Mouse (Mus musculus): ENCODE data around the gene Cldn15.

Gene Cldn15

DNA sequence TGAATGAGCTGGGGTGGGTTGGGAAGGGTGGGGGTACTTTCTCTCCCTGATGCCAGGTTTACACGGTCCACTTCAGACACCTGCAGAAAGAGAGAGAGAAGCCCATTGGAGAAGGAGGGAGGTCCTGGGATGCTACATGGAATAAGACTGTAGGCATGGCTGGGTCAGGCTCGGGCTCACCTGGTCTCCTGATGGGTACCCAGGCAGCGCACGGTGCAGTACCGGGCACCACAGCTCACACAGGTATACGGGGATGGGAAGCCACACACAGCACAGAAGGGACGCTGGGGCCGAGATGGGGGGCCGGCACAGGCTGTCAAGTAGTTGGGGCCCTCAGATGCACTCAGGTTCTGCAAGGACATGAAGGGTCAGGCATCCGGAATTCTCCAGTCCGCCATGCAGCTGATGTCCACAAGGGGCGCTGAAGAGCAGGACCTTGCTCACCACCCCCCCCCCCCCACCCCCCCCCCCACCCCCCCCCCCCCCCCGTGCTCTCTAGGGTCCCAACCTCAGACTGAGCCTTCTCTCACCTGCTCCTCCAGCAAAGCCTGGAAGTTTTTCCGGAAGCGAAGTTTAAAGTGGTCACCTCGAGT is 16.0 kb downstream of the Cldn15 start:
- DNase-seq (ENCODE audit: low spot score in 2 of 2): peak in 1 of 2 experiments; percentile 54

DNA sequence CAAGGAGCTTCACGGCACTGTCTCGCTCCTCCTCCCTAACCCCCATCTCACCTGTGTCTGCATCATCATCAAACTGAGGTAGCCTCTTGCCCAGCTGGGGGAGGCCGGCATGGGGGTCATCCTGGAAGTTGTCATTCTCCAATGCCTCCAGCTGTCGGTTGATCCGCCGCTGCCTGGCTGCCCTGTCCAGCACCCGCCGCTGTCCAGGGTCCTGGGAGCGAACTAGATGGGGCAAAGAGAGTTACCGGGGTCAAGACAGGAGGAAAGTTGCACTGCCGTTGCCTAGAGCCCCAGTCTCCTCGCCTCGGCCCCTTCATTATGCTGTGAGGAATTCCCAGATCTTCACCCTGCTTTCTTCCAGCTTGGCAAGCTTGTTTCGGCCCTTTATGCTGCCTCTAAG is 18.4 kb downstream of the Cldn15 start:
- no peak for DNase-seq (ENCODE audit: low spot score in 2 of 2)

DNA sequence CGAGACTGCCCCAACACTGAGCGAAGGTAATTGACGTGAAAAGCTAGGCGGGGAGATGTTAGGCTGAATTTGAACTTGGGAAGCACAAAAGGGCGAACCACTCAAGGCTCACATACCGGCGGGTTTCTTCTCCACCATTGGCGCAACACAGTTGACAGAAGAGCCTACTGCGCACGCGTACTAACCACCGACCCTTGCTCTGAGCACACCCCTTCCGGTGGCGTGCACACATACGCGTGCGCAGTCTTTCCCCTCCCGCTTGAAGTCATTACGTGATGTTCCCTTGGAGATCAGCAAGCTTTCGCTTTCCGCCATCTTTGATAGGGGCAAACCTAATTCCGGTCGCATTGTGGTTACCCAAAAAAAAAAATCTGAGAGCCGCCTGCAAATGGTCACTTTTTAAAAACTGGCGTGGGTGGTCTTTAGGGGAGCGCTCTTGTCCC is 20.3 kb downstream of the Cldn15 start, which contains the start of gene Plod3:
Gene Plod3, plus strand, starts transcription at position 325 of the 443 bp plus-strand sequence.
- peak; percentile 95 to 96 for DNase-seq (ENCODE audit: low spot score in 2 of 2)

DNA sequence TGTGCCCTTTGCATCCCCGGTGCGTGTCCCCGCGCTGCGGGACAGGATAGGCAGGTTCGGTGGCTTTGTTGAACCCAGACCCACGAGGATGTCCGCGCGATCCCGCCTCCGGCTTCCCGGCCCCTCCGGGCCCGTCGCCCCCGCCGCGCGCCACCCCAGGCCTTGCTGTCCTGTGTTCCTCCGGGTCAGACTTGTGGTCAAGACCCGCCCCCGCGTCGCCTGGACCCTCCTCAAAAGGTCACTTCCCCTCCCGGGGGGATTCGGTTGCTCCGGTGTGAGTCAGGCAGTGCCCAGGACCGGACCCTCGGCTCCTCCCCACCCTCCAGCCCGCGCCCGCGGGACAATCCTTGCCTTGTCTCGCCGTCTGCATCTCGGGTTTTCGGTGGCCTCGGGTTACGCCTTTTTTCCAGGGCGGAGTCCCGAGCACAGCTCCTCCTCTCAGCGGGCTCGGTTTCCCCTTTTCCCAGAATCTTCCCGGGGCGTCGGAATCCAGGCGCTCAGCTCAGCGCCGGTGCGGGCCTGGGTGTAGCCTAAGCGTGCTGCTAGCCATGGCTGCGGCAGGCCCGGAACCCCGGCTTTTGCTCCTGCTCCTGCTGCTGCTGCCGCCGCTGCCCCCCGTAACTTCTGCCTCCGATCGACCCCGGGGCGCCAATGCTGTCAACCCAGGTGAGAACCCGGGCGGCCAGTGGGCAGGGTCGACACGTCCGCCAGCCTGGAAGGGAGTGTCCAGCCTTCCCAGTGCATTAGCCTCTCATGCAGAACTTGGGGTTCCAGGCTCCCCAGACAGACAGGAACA is 20.9 kb downstream of the Cldn15 start:
- DNase-seq (ENCODE audit: low spot score in 2 of 2): peak; percentile 44 to 68

DNA sequence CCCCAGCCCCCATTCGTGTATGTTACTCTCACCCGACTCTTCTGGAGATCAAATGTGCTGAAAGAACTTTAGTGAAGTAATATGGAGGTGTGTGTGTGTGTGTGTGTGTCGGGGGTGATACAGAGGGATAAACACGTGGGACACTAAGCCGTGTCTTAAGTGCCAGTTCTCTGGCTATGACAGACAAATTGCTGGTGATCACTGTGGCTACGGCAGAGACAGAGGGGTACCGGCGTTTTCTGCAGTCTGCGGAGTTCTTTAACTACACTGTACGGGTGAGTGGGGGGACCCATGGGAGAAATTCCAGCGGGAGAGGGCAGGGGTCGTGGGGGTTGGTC is 21.5 kb downstream of the Cldn15 start, which contains the start of gene Znhit1:
Gene Znhit1, minus strand, starts transcription at position 88 of the 338 bp plus-strand sequence.
- no peak for DNase-seq (ENCODE audit: low spot score in 2 of 2)

DNA sequence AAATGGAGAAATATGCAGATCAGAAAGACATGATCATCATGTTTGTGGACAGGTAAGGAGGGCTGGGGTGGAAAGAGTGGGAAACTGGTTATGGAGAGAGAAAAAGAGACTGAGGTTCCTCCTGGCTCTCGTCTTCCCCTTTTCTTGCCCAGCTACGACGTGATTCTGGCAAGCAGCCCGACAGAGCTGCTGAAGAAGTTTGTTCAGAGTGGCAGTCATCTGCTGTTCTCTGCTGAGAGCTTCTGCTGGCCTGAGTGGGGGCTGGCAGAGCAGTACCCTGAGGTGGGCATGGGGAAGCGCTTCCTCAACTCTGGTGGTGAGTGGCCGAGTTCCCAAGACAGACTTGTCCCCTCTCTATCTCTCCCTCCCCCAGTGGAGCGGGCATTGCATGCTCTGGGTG is 22.0 kb downstream of the Cldn15 start:
- no peak for DNase-seq (ENCODE audit: low spot score in 2 of 2)

DNA sequence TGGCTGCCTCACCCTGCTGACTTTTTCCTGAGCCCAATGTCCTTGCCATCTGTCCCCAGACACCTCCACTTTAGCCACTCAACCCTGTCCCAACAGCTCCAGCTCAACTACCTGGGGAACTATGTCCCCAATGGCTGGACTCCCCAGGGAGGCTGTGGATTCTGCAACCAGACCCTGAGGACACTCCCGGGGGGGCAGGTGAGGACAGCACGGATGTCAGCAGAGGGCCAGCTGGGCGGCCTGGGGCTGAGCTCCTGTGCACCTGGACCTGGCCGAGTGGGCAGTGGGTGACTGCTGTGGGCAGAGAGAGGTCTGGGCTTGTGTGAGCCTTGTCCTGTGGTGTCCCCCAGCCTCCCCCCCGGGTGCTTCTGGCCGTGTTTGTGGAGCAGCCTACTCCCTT is 23.4 kb downstream of the Cldn15 start:
- no peak for DNase-seq (ENCODE audit: low spot score in 2 of 2)

DNA sequence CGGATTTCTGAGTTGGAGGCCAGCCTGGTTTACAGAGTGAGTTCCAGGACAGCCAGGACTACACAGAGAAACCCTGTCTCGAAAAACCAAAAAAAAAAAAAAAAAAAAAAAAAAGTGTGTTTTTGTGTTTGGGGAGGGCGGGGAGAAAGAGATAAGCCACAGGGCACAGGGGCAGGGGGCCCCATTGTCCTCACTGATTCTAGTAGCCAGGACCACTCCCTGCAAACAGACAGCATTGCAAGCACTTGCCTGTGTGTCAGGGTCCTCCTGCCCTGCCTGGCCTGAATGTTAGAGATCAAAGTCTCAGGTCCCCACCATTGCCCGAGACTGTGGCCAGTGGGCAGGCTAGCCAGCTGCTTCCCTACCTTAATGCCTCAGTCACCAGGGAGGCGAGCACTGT is 33.0 kb downstream of the Cldn15 start:
- DNase-seq (ENCODE audit: low spot score in 2 of 2): no peak

DNA sequence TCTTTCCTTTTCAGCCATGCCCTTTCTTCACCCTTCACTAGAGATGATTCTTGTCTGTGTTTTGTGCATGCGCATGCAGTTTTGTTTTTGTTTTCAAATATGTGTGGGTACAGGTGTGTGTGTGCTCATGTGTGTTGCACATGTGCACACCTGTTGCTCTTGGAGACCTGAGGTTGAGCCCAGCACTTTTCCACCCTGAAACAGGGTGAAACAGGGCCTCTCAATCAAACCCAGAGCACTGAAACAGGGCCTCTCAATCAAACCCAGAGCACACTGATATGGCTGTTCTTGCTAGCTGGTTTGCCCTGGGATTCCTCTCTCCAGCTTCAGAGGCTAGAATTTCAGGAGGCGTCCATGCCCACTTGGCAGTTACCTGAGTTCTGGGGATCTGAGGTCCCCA is 34.2 kb downstream of the Cldn15 start:
- DNase-seq (ENCODE audit: low spot score in 2 of 2): no peak

DNA sequence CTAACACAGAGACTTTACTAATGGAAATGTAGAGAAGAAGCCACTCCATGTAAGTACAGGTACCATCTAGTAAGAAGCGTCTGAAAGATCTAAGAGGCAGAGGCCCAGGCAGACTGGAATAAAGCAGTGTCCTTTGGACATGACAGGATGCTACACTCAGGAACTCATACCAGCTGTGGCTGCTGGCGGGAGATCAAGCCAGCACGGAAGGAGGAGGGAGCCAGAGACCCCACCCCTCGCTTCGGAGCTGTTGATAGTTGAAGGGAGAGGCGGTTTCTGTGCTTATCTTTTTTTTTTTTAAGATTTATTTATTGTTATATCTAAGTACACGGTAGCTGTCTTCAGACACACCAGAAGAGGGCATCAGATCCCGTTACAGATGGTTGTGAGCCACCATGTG is 40.9 kb downstream of the Cldn15 start:
- no peak for DNase-seq (ENCODE audit: low spot score in 2 of 2)

DNA sequence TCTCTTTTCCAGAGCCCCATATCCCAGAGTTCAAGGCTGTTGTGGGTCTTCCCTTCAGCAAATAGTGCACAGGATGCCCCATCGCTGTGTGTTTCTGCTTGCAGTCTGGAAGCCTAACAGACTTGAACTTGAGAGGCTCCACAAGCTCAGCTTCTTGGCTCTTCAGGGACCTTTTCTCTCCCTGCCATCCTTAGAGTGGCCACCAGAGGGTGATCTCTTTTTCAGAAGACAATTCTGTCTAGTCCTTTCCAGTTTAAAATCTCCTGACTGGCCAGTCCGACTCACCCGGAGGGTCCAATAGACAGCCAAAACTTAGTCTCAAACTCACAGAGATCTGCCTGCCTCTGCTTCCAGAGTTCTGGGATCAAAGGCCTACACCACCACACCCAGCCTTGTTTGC is 43.6 kb downstream of the Cldn15 start:
- peak in 1 of 2 experiments; percentile 41 for DNase-seq (ENCODE audit: low spot score in 2 of 2)

DNA sequence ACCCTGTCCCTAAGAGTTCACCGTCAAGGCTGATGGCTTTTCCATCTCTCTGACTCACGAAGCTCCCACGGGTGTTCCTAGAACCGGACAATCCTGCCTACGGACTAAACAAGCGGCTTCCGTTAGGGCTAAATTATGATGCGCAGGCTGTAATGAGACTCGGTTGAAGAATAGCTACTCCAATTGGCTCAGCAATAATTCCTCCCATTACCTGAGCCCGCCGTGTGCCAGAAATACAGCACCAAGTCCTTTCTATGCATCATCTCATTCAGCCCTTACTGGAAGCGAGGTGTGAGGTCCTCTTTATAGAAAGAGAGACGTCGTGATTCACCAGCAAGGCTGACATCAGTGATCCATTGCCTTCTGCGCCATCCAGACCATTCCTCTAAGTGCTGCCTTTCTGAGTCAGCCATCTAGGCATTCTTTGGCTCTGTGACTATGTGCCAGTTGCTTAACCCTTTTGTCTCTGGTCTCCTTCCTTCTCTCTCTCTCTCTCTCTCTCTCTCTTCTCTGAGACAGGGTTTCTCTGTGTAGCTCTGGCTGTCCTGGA is 46.1 kb downstream of the Cldn15 start:
- no peak for DNase-seq (ENCODE audit: low spot score in 2 of 2)

DNA sequence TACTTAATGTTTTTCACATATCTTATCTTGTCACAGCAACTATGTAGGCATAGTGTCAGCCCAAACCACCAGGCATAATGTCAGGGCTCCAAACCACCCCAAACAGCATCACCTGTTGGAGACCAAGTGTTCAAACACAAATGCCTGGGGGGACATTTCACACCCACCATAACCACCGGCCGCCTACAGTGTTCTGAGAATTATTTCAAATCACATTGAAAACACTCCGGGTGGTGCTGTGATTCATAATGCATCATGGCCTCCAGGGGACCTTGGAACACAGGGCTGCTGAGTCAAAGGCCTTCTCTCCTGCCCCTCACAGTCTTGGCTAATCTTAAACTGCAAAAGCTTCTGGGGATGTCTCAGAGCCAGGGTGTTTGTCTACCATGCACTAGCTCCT is 49.5 kb downstream of the Cldn15 start:
- DNase-seq (ENCODE audit: low spot score in 2 of 2): no peak

DNA sequence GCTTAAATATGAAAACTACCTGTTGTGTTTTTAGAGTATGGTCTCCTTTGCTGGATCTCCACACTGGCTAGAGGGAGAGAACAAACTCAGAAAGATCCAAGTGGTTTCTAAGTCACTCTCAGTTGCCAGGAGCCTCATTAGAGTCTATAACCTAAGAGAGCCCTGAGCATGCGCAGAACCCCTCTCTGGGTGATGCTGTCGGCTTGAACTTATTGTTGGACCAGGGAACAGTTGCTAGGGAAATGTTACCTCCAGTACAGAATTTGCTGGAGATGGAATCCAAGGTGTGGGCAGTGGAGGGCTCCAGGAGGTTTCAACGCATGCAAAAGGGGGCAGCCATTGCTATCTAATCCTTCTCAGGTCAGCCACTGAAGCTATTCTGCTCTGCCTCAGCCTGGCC is 57.9 kb downstream of the Cldn15 start:
- no peak for DNase-seq (ENCODE audit: low spot score in 2 of 2)

DNA sequence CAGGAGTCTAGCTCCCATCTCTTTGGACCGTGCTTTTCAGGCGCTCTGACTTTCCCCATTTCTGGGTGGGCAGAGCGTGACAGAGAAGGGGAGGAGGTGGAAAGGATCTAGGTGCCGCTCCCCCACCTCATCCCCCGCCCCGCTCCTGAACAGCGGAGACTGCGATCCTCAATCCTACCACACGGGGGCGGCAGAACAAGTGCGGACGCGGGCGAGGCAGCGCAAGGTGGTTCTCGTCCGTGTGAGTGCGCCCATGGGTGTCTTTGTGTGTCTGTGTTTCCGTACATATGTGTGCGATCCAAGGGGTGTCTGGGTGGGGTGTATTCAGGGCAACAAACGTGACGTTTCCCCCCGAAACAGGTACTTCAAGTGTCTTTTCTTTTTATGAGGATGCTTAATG is 58.7 kb downstream of the Cldn15 start:
- peak; percentile 63 to 91 for DNase-seq (ENCODE audit: low spot score in 2 of 2)

All from thymus, postnatal 10 days (tissue).